Mouse (Mus musculus) forebrain, embryonic 10.5 days (tissue): ENCODE data around the gene Cblb. TPM values are rescaled to one million over a fixed set of nuclear protein-coding genes. Genes with fewer than 3 reads are reported as not detected.

Experiments
- DNase-seq: peaks from one replicate; pipeline ENCODE4 v3.0.0-alpha.2; 2017; ENCODE audit warnings: low spot score; ENCODE audit errors: extremely low spot score
- H3K27ac ChIP-seq: fragments of 300-500 bp; sonication (generic); 2 replicates; pipeline ENCODE4 v1.5.1; 2016; ENCODE audit warnings: mild to moderate bottlenecking
- H3K27me3 ChIP-seq: fragments of 300-500 bp; sonication (generic); 2 replicates; pipeline ENCODE4 v1.6.1; 2016; ENCODE audit warnings: mild to moderate bottlenecking; ENCODE audit not compliant: poor library complexity, severe bottlenecking
- H3K36me3 ChIP-seq: fragments of 300-500 bp; sonication (generic); replicated peaks from 2 replicates; pipeline ENCODE4 v1.6.1; 2016; ENCODE audit warnings: mild to moderate bottlenecking, moderate library complexity
- H3K4me1 ChIP-seq: fragments of 300-500 bp; sonication (generic); 2 replicates; pipeline ENCODE4 v1.6.1; 2016
- H3K4me3 ChIP-seq: fragments of 300-500 bp; sonication (generic); 2 replicates; pipeline ENCODE4 v1.5.1; 2016; ENCODE audit warnings: mild to moderate bottlenecking, moderate library complexity
- H3K9me3 ChIP-seq: fragments of 300-500 bp; sonication (generic); 2 replicates; pipeline ENCODE4 v1.6.1; 2016; ENCODE audit warnings: mild to moderate bottlenecking, moderate library complexity
- WGBS: fragments of 180-500 bp; shearing (Covaris S2); methylation state at CpG from one replicate; pipeline ENCODE4 v1.1.7; 2016; 5-methylcytosine and 5-hydroxymethylcytosine counted together
- polyA plus RNA-seq: library from polyadenylated mRNA; unstranded; fragments of >200 nt; fragmentation: Nextera tagmentation; extraction: Ambion mirVana; gene quantifications from 2 replicates; pipeline ENCODE4 v1.2.1, GENCODE M21; 2016

Cblb gene
- polyA plus RNA-seq, 1 experiment from 2014 or later, result 29.2 TPM

GRCm38 (mm10) chr16:52023417-52023816, 7.6 kb upstream of the Cblb start:
- Histone ChIP-seq H3K27me3 (no peaks in the 10 kb centered on the region), H3K9me3 (no peaks in the 10 kb centered on the region), H3K27ac (no peak overlapping the region), H3K4me1 (no peaks in the 10 kb centered on the region), H3K4me3 (no peak overlapping the region), H3K36me3 (no peaks in the 10 kb centered on the region)
- WGBS, result 65% methylated on average over 5 of the region's 5 CpGs
- no peak for DNase-seq

- H3K27ac ChIP-seq, result no peak overlapping the region
- no peaks in the 10 kb centered on the region for H3K27me3 ChIP-seq
- peaks cover 9% of the 10 kb centered on the region for H3K4me1 ChIP-seq
- DNase-seq, result no peak
- no peaks in the 10 kb centered on the region for H3K9me3 ChIP-seq
- 91% methylated on average over 4 of the region's 4 CpGs for WGBS
- no peak overlapping the region for H3K4me3 ChIP-seq
- H3K36me3 ChIP-seq, result no peaks in the 10 kb centered on the region
Measured at GRCm38 (mm10) chr16:52027326-52027725, 3.7 kb upstream of the Cblb start.

GRCm38 (mm10) chr16:52029001-52029400, 2.0 kb upstream of the Cblb start:
- H3K9me3 ChIP-seq, result no peaks in the 10 kb centered on the region
- H3K4me1 ChIP-seq, result peaks cover 20% of the 10 kb centered on the region
- H3K27me3 ChIP-seq, result no peaks in the 10 kb centered on the region
- H3K27ac ChIP-seq, result no peak overlapping the region
- 93% methylated on average over 3 of the region's 3 CpGs for WGBS
- no peak for DNase-seq
- peaks cover 5% of the 10 kb centered on the region for H3K36me3 ChIP-seq
- H3K4me3 ChIP-seq, result no peak overlapping the region

- Histone ChIP-seq H3K27ac (peak overlapping the region; percentile 96), H3K4me1 (peaks cover 33% of the 10 kb centered on the region), H3K36me3 (peaks cover 33% of the 10 kb centered on the region), H3K4me3 (peak overlapping the region; percentile 75), H3K27me3 (no peaks in the 10 kb centered on the region), H3K9me3 (no peaks in the 10 kb centered on the region)
- peak; percentile 79 for DNase-seq
- WGBS, result under 1% methylated on average over 37 of the region's 37 CpGs
Measured at GRCm38 (mm10) chr16:52031712-52032251, 757 bp downstream of the Cblb start.

GRCm38 (mm10) chr16:52032376-52033330, 1.6 kb downstream of the Cblb start:
- H3K9me3 ChIP-seq, result no peaks in the 10 kb centered on the region
- H3K27me3 ChIP-seq, result no peaks in the 10 kb centered on the region
- H3K27ac ChIP-seq, result peak overlapping the region; percentile 96
- H3K36me3 ChIP-seq, result peaks cover 42% of the 10 kb centered on the region
- no peak for DNase-seq
- peak overlapping the region; percentile 75 for H3K4me3 ChIP-seq
- WGBS, result 17% methylated on average over 29 of the region's 29 CpGs
- H3K4me1 ChIP-seq, result peaks cover 33% of the 10 kb centered on the region

GRCm38 (mm10) chr16:52033381-52034315, 2.6 kb downstream of the Cblb start:
- peaks cover 33% of the 10 kb centered on the region for H3K4me1 ChIP-seq
- H3K27me3 ChIP-seq, result no peaks in the 10 kb centered on the region
- H3K4me3 ChIP-seq, result peak overlapping the region; percentile 75
- no peak overlapping the region for H3K27ac ChIP-seq
- H3K9me3 ChIP-seq, result no peaks in the 10 kb centered on the region
- no peak for DNase-seq
- H3K36me3 ChIP-seq, result peaks cover 51% of the 10 kb centered on the region
- WGBS, result 92% methylated on average over 4 of the region's 4 CpGs

GRCm38 (mm10) chr16:52034356-52034755, 3.3 kb downstream of the Cblb start:
- WGBS, result 97% methylated on average over 5 of the region's 5 CpGs
- H3K4me1 ChIP-seq, result peaks cover 33% of the 10 kb centered on the region
- peak overlapping the region; percentile 27; the same call in 1 of the 2 replicates for H3K4me3 ChIP-seq
- no peaks in the 10 kb centered on the region for H3K27me3 ChIP-seq
- peaks cover 59% of the 10 kb centered on the region for H3K36me3 ChIP-seq
- DNase-seq, result no peak
- no peak overlapping the region for H3K27ac ChIP-seq
- H3K9me3 ChIP-seq, result no peaks in the 10 kb centered on the region

- Histone ChIP-seq H3K36me3 (peaks cover 75% of the 10 kb centered on the region), H3K27me3 (no peaks in the 10 kb centered on the region), H3K9me3 (no peaks in the 10 kb centered on the region), H3K4me3 (no peak overlapping the region), H3K4me1 (peaks cover 30% of the 10 kb centered on the region), H3K27ac (no peak overlapping the region)
- WGBS, result 91% methylated on average over 3 of the region's 3 CpGs
- DNase-seq, result no peak
Measured at GRCm38 (mm10) chr16:52036295-52036694, 5.3 kb downstream of the Cblb start.

GRCm38 (mm10) chr16:52038283-52038682, 7.3 kb downstream of the Cblb start:
- WGBS, result 99% methylated on average over 4 of the region's 4 CpGs
- Histone ChIP-seq H3K27me3 (no peaks in the 10 kb centered on the region), H3K36me3 (peaks cover 81% of the 10 kb centered on the region), H3K9me3 (no peaks in the 10 kb centered on the region), H3K27ac (no peak overlapping the region), H3K4me1 (peaks cover 38% of the 10 kb centered on the region), H3K4me3 (no peak overlapping the region)
- DNase-seq, result no peak

- DNase-seq, result no peak
- no peak overlapping the region for H3K4me3 ChIP-seq
- H3K4me1 ChIP-seq, result peaks cover 36% of the 10 kb centered on the region
- WGBS, result 88% methylated on average over 2 of the region's 2 CpGs
- peaks cover 79% of the 10 kb centered on the region for H3K36me3 ChIP-seq
- H3K27me3 ChIP-seq, result no peaks in the 10 kb centered on the region
- H3K27ac ChIP-seq, result no peak overlapping the region
- no peaks in the 10 kb centered on the region for H3K9me3 ChIP-seq
Measured at GRCm38 (mm10) chr16:52038821-52039220, 7.8 kb downstream of the Cblb start.

GRCm38 (mm10) chr16:52040937-52041336, 9.9 kb downstream of the Cblb start:
- Histone ChIP-seq H3K27me3 (no peaks in the 10 kb centered on the region), H3K4me3 (no peak overlapping the region), H3K9me3 (no peaks in the 10 kb centered on the region), H3K27ac (no peak overlapping the region), H3K36me3 (peaks cover 63% of the 10 kb centered on the region), H3K4me1 (peaks cover 22% of the 10 kb centered on the region)
- DNase-seq, result no peak
- 91% methylated on average over 4 of the region's 4 CpGs for WGBS

- peaks cover 62% of the 10 kb centered on the region for H3K36me3 ChIP-seq
- H3K4me3 ChIP-seq, result no peak overlapping the region; the same call in 1 of the 2 replicates
- DNase-seq, result no peak
- H3K9me3 ChIP-seq, result no peaks in the 10 kb centered on the region
- 69% methylated on average over 14 of the region's 14 CpGs for WGBS
- peak overlapping the region; percentile 67; the same call in 1 of the 2 replicates for H3K27ac ChIP-seq
- peaks cover 22% of the 10 kb centered on the region for H3K4me1 ChIP-seq
- no peaks in the 10 kb centered on the region for H3K27me3 ChIP-seq
Measured at GRCm38 (mm10) chr16:52042667-52043379, 11.8 kb downstream of the Cblb start.
